Mouse (Mus musculus) lung, adult 2 months (tissue): ENCODE data around the gene Impad1.

Experiments
- CTCF ChIP-seq: fragments of 200-500 bp; IDR thresholded peaks from 2 replicates; pipeline ENCODE4 v1.5.1; 2011; ENCODE audit warnings: mild to moderate bottlenecking, low read length, control low read depth; ENCODE audit not compliant: insufficient read depth
- POLR2A ChIP-seq: fragments of 200-500 bp; IDR thresholded peaks from 2 replicates; pipeline ENCODE4 v1.6.1; 2011; ENCODE audit warnings: low read depth, mild to moderate bottlenecking, control low read depth, low read length, borderline replicate concordance; ENCODE audit errors: extremely low read depth

- no peak for TF ChIP-seq POLR2A
- TF ChIP-seq CTCF = no peak
Measured at GRCm38 (mm10) chr4:4783686-4783957, 9.5 kb downstream of the Impad1 start.
